Mouse (Mus musculus) c-Kit-positive CD71-positive TER-119-positive erythroid progenitor cells, embryonic 14.5 days (primary cell): Measurements from ENCODE around the gene Ring1.
A peak's percentile ranks its signal among the peaks of the same experiment; 100 is the strongest.

Experiments used
- DNase-seq: peaks from one replicate; pipeline ENCODE4 v3.0.0-alpha.2; 2013; ENCODE audit warnings: low spot score

Gene Ring1

GRCm38 (mm10) chr17:34024317-34024821, at the start of gene Ring1:
TSS of gene Ring1 (minus strand) at chr17:34024680.
- no peak for DNase-seq

GRCm38 (mm10) chr17:34072091-34072490, 47.6 kb upstream of the Ring1 start:
- DNase-seq: no peak

- DNase-seq: no peak
Measured at GRCm38 (mm10) chr17:34068864-34069263, 44.4 kb upstream of the Ring1 start.

DNA sequence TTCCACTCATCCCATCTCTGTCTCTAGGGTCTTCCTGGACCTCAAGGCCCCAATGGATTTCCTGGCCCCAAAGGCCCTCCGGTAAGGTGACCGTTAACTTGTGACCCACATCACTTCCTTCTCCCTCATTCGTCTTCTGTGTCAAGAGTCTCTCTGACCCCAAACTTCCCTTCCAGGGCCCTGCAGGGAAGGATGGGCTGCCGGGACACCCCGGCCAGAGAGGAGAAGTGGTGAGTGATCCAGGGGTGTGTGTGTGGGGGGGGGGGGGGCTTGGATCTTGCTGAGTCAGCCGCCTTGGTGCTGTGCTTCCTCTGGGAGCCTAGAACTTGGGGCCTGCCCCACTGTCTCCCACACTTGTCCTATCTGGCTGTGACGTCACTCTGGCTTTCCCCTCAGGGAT, 32.7 kb upstream of the Ring1 start:
- DNase-seq: no peak

GRCm38 (mm10) chr17:34047404-34048050, 23.0 kb upstream of the Ring1 start:
- DNase-seq: no peak

DNA sequence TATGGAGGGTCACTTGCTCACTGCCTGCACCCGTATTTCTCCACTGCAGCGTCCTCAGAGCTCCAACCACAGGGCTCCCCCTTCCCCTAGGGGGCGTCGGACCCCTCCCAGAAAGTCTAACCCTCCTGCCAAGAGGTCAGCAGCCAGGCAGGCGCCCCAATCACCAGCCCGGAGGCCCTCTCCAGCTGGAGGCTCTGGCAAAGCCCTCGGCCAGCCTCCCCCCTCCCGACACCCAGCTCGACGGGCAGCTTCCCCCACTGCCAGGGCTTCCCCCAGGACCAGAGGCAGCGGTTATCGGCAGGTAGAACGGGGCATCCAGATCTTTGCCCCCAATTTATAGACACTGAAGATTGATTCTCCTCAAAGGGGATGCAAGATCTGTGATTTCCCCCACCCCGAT, 21.5 kb upstream of the Ring1 start:
- DNase-seq: no peak

GRCm38 (mm10) chr17:34039562-34040450, 15.3 kb upstream of the Ring1 start:
- no peak for DNase-seq

GRCm38 (mm10) chr17:34038878-34039561, 14.5 kb upstream of the Ring1 start, which contains the start of gene Col11a2:
TSS of gene Col11a2 (plus strand) at chr17:34039437.
- no peak for DNase-seq

DNA sequence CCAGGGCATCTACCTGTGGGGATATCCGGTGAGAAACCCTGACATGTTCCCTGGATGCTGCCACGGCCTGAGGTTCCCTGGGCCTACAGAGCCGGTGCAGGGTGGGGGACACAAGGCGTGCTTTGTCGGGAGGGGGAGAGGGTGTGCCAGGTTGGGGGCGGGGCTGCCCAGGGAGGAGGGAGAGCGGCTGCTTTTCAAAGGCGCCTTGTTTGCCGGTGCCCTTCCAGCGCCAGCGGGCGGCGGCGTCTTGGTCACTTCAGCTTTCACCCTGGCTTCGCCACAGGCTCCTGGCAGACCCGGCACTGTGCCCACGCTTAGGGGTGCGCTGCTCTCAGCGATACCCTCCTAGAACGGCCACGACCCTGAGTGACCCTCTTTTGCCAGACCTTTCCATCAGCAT, 14.0 kb upstream of the Ring1 start:
- DNase-seq: no peak

DNA sequence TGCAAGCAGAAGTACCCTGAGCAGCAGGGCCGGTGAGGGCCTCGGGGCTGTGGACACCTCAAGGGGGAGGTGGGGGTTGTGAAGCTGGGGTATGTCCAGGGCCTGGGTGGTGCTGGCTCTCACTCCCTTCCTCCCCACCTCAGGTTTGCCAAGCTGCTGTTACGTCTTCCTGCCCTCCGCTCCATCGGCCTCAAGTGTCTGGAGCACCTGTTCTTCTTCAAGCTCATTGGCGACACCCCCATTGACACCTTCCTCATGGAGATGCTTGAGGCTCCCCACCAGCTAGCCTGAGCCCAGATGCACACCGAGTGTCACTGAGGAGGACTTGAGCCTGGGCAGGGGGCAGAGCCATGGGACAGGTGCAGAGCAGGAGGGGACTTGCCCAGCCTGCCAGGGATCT, 12.8 kb upstream of the Ring1 start:
- DNase-seq: no peak

- DNase-seq: no peak
Measured at GRCm38 (mm10) chr17:34036647-34037046, 12.2 kb upstream of the Ring1 start.

GRCm38 (mm10) chr17:34035517-34035916, 11.0 kb upstream of the Ring1 start:
- no peak for DNase-seq

DNA sequence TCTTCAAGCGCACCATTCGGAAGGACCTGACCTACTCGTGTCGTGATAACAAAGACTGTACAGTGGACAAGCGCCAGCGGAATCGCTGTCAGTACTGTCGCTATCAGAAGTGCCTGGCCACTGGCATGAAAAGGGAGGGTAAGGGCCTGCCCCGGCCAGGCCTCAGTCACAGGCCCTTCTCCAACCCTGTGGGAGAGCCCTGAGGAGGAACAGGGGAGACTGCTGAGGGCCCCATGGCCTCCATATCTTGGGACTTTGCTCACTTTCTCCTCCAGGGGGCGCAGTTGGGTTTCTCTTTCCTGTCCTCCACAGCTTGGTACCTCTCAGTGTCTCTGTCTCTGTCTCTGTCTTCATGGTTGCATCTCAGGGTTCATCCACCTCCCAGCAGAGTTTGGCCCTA, 9.6 kb upstream of the Ring1 start:
- DNase-seq: peak; percentile 80

- no peak for DNase-seq
Measured at GRCm38 (mm10) chr17:34033441-34033840, 9.0 kb upstream of the Ring1 start.

- no peak for DNase-seq
Measured at GRCm38 (mm10) chr17:34032806-34033205, 8.3 kb upstream of the Ring1 start.

GRCm38 (mm10) chr17:34032174-34032632, 7.7 kb upstream of the Ring1 start:
- DNase-seq: peak; percentile 64

GRCm38 (mm10) chr17:34031465-34032173, 7.1 kb upstream of the Ring1 start, which contains the start of the genes Slc39a7 and Rxrb:
TSS of gene Slc39a7 (minus strand) at chr17:34031682.
TSS of gene Rxrb (plus strand) at chr17:34031812.
- DNase-seq: peak; percentile 97

DNA sequence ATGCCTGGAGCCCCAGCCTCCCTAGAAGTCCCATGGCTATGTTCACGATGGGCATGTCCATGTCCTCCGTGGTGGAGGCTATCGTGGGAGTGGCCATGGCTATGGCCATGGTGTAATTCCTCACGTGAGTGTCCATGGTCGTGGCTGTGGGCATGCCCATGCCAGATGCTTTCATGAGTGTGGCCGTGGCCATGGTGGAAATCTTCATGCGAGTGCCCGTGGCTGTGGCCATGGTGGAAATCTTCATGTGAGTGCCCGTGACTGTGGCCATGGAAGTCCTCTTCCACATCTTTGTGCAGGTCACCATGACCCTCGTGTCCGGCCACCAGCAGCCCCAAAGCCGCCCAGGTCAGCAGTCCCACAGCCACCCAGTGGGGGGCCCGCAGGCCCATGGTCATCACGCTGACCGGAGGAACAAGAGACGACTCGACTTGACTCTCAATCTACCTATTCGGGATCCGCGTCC, 6.4 kb upstream of the Ring1 start:
- DNase-seq: no peak

DNA sequence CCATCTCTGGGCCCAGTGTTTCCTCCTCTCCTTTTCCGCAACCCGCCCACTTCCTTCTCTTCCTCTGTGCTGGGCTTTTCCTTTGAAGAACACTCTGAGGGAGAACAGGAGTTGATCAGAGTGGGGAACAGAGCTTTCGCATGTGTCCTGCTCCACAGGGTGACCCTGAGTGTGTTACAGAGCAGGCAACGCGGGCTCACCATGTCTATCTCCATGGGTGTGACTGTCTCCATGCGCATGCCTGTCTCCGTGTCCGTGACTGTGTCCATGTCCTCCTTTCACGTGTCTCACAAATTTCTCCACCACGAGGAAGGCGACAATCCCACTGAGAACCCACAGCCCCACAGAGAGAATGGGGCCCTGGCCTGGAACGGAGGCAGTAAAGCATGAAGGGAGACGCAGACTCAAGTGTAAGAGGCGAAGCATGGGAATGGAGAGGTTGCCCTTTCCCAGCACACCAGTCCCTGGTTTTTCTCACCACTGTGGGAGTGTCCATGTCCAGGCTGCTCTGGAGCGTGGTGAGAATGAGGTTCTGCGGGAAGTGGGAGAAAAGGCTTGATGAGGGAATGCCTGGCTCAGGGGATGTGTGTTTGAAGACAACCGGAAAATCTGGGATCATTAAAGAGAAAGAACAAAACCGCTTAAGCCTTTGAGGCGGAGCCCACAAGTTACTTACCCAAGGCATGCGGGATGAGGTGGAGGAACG, 5.6 kb upstream of the Ring1 start:
- DNase-seq: no peak

GRCm38 (mm10) chr17:34029150-34029889, 4.8 kb upstream of the Ring1 start:
- DNase-seq: no peak
